Mouse (Mus musculus) NIH3T3 (cell line): ENCODE measurements at regions not wholly inside any gene's neighbourhood (a gene's known extent, or its start where the extent isn't known, plus 50 kb on each side); places are given as distances from the start of the nearest gene placed in this dataset.

Experiments
- DNase-seq: peaks from one replicate; pipeline ENCODE4 v3.0.0-alpha.2; 2012; ENCODE audit warnings: low read depth

DNA sequence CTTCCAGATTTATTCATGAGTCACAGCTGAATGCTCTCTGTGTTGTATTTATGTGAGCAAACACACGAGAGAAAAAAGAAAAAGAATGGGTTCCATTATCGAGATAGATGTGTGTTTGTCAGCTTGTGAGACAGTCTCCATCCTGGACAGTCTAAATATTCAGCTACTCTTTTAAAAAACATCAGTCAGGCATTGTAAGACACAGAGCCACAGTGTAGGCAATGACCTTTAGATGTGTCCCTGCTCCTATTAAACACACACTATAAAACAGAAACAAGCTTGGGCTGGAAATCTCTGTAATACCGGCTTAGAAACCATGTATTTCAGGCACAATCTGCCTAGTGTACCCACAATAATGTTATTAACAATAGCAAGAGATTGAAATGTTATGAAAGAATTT, 442.6 kb downstream of the Tox3 start:
- DNase-seq, result no peak

DNA sequence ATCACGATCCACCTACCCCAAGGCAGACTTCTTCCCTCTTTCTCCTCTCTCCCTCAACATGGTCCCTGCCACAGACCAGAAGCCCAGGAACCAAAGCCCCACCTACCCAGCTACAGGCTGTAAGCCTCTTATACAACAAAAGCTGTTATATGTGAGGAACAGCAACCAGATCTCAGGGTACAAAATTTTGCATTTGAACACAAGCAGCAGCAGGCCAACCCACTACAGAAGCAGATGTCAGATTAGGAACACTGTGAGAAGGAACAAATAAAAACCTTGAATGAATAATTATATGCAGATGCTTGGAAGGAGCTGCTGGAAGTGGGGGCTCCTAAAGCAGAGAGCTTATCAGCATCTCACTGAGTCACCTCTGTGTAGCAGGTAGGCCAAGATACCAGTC, 444.8 kb downstream of the Tox3 start:
- no peak for DNase-seq

GRCm38 (mm10) chr8:89872768-89873167, 475.4 kb downstream of the Tox3 start:
- DNase-seq, result no peak

GRCm38 (mm10) chr8:89871966-89872365, 476.2 kb downstream of the Tox3 start:
- DNase-seq, result no peak

GRCm38 (mm10) chr8:89859813-89860212, 488.3 kb downstream of the Tox3 start:
- DNase-seq, result no peak

DNA sequence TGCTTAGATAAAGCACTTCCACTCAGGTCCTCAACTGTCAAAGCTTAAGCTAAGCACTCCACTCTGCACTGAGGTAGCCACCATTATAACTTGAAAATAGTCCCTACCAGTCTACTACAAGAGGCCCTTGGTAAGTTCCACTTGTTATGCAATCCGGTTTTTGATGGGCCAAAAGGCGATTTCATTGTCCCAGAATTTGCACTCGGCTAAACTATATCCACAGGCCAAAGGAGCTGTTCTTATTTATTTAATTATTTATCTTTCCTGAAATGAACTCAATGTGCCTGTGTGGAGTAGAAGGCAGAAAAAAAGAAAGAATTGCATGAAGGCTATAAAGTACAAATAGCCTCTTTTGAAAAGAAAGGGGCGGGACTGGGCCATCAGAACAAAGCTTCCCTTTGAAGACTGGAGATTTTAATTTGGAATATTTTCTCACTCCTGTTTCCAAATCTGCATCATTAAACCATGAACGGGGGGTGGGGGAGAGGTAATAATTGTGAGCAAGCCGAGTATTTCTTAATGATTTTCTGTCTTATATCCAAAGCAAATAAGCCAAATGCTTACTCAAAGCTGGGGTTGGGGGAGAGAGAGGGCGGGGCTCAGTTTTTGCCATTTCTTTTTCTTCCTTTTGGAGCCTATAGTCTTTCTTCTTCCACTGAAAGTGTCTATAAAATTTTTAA, 489.3 kb downstream of the Tox3 start:
- no peak for DNase-seq

- DNase-seq, result no peak
Measured at GRCm38 (mm10) chr8:89855556-89855955, 492.6 kb downstream of the Tox3 start.

GRCm38 (mm10) chr8:89850209-89850796, 497.8 kb downstream of the Tox3 start:
- DNase-seq, result peak; percentile 38

DNA sequence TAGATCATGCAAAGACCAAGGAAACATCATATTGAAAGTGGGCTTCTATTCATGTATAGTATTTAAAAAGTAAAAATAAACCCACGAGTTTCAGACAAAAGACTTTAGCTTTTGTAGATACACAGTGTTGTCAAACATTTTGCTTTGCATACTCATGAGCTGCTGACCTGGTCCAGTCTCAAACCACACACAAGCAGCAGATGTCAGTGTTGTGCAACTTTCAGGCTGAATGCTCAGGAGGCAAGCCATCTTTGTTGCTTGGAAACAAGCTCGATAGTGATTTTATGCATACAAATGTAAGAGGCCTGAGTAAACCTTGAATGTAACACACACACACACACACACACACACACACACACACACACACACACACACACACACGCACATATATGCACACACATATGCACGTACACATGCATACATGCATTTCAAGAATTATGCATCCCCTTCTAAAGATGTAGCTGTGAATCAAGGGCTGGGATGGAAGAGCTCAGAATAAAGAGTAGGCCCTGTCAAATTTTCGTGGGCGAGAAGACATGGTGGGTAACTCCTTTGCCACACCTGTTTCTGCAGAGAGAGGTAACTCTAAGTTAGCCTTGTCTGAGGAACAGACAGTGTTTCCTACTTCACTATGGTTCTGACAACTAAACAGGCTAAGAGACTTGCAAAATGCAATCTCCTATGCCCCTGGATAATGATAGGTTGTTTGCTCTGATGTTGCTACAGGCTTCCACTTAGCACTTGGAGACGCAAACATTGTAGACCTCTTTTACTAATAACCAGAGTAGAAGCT, 498.5 kb downstream of the Tox3 start:
- DNase-seq, result peak; percentile 16

DNA sequence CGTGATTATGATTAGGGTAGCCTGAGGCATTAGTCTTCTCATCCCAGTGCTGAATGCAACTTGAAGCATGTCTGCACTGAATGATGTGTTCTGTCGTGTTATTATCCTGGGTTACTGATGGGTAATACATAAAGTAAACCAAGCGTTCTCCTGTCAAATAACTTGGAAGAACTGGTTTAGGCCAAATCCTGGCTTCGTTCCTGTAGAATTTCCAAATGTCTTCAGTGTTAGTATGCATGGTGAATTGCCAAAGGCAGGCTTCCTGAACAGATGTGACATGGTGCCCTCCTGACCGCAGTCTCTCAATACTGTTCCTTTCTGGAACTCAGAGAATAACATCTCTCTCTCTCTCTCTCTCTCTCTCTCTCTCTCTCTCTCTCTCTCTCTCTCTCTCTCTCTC, 509.6 kb downstream of the Tox3 start:
- DNase-seq, result no peak

GRCm38 (mm10) chr8:89833715-89834114, 514.4 kb downstream of the Tox3 start:
- DNase-seq, result no peak

DNA sequence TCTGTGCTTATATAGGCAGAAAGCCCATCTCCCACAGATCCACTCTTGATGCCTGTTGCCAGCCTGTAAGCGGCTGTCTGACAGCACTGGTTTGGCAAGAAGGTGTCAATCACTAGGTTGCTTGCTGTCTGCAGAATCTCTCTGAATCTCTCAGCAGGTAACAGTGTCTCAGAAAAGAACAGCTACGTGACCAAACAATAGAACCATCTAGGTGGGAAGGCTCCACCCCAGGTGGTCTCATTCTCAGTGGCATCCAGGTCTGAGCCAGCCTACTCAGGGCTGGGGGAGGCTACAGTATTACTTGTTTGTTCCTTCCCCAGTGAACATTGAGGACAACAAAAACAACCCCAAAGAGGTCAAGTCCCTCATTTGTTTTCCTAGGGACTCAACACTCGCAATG, 523.6 kb downstream of the Tox3 start:
- DNase-seq, result no peak

GRCm38 (mm10) chr8:89823631-89824030, 524.5 kb downstream of the Tox3 start:
- DNase-seq, result no peak

- DNase-seq, result peak; percentile 59
Measured at GRCm38 (mm10) chr8:89812036-89812711, 536.0 kb downstream of the Tox3 start.

DNA sequence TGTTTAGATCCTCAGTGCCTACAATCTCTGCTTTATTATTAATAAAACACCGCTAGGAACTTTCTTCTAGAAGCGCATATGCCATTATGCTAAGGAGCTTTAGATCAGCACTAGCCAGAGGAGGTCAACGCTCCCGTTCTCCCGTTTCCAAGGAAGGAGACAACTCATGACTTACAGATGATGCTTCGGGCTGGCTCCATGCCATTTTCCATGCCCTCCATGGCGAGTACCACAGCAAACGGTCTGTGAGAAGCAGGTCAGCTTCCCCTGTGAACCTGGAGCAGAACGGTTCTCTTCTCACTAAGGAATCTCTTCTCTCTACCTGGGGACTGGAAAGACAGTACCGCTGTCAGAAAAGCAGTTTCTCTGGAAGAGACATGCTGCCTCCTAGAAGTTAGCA, 559.8 kb downstream of the Tox3 start:
- DNase-seq, result no peak

- DNase-seq, result peak; percentile 43
Measured at GRCm38 (mm10) chr8:89787050-89787905, 560.9 kb downstream of the Tox3 start.

- peak; percentile 79 for DNase-seq
Measured at GRCm38 (mm10) chr8:89785011-89785410, 563.1 kb downstream of the Tox3 start.

GRCm38 (mm10) chr8:89783311-89783710, 564.8 kb downstream of the Tox3 start:
- no peak for DNase-seq

GRCm38 (mm10) chr8:89766387-89766786, 581.8 kb downstream of the Tox3 start:
- DNase-seq, result no peak

GRCm38 (mm10) chr8:89759531-89759930, 588.6 kb downstream of the Tox3 start:
- DNase-seq, result no peak

GRCm38 (mm10) chr8:89758695-89759094, 589.4 kb downstream of the Tox3 start:
- no peak for DNase-seq

DNA sequence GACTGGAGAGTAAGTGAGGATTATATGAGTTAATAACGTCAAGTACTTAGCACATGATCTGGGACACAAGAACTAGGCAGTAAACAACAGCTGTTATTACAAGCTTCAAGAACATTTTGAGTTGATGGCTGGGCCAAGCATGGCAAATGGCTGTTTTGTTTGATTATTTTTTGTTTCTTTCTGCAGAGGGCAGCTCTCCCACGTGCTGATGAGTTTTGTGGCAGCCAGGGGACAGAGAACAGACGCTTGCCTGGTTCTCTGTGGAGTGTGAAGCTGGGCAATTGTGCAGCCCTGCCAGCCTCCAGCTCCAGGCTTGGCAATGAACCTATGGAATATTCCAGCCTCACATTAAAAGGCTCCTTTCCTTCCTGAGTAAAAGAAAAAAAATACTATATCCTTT, 592.2 kb downstream of the Tox3 start:
- DNase-seq, result no peak
